Mouse (Mus musculus) A20 (cell line): Measurements from ENCODE around the gene Rnf215.
"Not testable (repeated sequence)": the region's sequence is repeated elsewhere in the genome, so short reads cannot be mapped to it uniquely, and the experiment has no call there.

Experiments used
- DNase-seq: peaks from one replicate; pipeline ENCODE4 v3.0.0-alpha.2; 2011; ENCODE audit warnings: low read depth, low spot score

Gene Rnf215

DNA sequence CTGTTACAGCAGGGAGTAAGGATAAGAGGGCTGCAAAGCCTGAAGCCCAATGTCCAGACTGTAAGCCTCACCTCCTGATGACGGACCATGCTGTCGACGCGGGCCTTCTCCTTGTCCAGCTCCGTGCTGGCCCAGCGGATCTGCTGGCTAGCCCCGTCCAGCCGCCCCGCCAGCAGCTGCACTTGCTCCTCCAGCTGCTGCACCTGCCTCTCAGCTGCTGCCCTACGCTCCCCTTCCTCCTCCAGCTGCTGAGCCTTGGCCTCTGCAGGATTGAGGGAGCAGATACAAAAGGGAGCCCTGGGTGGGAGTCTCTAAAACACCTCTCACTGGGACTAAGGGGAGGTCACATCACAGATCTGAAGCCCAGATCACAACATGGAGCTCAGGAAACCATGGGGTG is 12.1 kb downstream of the Rnf215 start:
- DNase-seq = no peak

DNA sequence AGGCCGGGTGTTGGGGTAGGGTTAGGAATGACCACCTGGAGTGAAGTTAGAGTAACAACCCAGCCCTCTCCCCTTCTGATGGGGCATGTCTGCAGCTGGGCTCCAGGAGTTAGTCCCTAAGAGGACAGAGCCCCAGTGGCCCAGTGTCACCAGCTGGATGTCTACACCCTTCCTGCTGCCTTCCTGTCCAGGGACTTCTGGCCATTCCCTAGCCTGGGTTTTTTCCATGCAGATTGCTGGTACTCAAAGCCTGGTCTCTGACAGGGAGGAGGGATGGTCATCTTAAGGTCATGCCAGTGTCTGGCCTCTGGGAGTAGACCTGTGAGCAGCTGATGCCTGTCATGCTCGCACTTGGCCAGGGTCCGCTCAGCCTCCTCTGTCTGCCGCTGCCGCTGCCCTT is 13.1 kb downstream of the Rnf215 start:
- DNase-seq = no peak

DNA sequence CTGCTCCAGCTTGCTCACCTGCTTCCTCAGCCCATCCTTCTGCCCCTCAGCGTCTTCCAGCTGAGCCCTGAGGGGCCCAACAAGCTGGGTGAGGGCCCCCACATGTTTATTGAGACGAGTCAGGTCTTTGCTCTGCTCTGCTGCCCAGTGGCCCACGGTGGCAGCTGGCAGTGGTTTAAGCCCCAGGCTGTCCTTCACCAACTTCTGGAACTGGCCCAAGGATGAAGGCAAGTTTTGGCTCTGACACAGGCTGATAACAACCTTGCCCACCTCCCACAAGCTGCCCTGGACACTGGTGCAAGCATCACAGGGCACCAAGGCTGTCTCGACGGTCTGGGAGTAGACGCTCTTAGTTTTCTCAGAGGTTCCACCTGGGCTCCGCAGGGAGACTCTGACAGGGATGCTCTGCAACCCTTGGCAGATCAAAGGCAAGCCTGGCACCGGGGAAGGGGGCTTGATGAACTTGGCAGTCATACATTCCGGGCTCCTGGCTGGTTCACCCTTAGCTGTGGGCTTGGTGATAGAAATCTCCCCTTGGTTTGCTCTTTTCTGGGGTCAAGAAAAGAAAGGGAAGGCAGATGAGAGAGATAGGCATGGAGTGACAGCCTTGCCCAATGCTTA is 13.6 kb downstream of the Rnf215 start:
- no peak for DNase-seq

DNA sequence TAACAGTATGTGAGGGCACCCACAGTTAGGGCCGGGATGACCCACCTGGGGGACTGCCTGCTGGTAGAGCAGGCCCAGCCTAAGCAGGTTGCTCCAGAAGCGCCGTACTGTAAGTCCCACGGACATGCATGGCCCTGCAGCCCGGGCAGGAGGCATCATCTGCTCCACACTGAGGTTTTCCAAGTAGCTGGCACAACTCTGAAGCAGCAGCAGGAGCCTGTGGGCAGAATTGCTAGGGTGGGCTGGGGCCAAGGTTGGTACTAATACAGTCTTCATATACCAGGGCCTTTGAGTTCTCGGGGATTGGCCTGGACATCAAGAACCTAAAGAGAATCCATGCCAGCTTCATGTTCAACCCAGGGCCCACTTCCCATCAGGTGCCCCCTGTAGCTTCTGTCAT is 14.9 kb downstream of the Rnf215 start:
- DNase-seq = no peak

DNA sequence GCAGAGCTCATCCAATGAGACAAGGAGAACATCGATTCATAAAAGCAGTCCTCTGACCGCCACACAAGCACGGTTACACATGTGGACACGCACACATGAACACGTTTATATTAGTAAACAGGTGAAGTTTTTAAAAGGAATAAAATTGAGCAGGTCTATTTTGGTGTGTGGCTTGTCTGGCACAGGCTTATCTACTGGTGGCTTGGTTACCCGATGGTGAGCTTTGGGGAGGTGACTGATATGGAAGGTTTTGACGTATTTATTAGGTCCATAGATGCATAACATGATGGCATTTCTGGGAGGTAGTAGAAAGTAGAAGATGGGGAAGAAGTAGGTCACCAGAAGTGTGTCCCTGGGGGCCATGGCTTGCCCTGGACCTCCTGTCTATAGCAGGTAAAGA is 18.7 kb downstream of the Rnf215 start:
- DNase-seq = no peak

DNA sequence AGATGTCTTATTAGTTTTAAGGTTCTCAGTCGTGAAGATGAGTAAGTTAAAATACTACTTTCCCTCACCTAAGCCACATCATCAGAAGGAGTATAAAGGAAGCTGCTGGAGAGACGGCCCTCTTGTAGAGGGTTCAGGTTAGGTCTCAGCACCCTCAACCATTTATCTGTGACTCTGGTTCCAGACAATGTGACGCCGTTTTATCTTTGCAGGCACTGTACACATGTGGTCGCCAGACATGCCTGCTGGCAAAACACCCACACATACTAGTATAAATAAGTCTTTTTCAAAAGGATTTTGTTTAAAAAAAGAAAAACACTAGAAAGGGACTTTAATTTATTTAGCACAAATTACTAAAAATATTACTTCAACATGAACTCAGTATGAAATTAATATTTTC is 20.6 kb downstream of the Rnf215 start:
- DNase-seq = no peak

DNA sequence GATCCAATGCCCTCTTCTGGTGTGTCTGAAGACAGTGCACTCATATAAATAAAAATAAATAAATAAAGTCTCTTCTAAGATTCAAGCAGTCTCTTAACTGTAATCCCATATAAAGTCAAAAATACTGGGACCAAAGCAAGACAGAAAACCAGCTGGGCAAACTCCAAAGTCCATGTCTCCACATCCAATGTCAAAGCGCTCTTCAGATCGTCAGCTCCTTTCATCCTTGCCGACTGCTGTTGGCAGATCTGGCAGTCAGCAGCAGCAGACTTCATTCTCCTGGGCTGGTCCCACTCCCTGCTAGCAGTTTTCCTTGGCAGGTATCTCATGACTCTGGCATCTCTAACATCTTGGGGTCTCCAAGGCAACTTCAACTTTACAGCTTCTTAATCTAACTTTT is 23.7 kb downstream of the Rnf215 start:
- no peak for DNase-seq

DNA sequence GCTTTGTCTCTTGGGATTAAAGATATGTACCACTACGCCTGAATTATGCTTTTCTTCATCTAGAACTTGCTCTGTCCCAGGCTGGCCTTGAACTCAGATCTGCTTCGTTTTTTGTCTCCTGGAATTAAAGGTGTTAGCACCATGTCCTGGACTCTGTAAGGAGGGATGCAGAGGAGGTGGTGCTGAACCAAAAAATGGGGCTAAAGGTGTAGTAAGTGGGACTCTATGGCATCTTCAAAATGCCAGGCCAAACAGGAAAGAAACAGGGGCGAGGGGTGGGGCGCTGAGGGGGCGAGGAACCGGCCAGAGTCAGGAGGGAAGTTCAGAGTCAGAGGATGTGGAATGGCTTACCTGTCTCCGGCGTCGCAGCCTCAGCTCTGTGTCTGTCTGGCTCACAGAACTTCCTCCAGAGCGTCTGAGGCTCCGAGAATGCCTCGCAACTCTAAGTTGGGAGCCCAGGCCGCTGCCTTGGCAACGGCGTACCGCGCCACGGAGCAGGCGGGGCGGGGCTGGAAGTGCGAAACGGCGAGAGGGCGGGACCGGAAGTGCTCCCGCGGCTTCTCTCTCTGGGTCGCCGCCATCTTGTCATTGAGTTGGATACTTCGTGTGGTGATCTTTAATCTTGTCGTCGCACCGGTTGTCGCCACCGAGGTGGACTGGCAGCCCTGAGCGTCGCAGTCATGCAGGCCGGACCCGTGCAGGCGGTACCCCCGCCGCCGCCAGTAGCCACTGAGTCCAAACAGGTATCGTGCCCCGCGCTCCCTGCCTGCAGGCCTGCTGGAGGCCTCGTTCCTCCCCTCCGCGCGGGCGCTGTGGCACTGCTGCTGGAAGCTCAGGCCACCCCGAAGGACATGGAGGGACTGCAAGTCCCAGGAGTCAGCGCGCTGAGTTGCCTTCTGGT is 25.1 kb downstream of the Rnf215 start, which contains the start of the genes Ccdc157 and Sf3a1:
TSS of gene Ccdc157 (minus strand) at position 486 of the 901 bp plus-strand sequence.
TSS of gene Sf3a1 (plus strand) at position 543 of the 901 bp plus-strand sequence.
- DNase-seq = peak; percentile 94

DNA sequence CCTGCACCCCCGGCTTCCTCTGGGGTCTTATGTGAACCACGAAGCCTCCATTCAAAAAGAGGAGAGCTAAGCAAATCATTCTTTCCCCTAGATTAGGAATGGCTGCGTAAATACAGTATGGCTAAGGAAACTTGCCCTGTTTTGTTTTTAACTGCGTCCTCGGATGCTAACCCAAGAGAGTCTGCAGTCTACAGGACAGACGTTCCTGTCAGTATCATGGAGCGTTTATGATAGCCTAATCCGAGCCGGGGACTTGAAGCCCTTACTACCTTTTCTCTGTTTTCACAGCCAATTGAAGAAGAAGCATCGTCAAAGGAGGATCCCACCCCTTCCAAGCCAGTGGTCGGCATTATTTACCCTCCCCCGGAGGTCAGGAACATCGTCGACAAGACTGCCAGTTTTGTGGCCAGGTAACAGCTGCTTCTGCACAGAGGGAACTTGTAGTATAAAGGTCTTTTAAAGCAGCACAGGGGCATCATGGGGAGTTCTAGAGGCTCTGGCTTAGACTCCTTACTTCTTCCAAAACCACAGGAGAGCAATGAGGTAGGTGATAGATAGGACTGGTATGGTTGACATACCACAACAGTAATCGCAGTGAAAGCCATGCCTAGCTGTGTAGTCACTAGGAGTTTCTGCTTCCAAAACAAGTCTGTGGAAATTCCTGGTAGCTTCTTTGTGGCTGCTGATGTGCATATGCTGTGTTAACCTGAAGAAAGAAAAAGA is 25.9 kb downstream of the Rnf215 start:
- no peak for DNase-seq

DNA sequence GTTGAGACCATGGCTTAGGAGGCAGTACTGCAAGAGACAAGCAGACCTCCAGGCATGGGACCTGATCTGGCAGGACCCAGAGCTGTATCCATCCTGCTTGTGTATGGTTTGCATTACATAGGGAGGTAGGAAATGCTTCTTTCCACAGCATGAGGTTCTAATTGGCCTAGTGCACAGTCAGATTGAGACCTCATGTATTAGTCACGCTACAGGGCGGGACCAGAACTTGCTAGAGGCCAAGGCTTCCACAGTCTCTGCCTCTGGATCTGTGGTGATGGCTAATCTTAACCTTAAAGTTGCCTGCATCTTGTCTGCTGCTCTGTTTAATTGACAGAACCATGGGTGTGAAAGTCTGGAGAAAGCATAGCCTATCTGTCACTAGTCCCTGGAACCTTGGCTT is 29.7 kb downstream of the Rnf215 start:
- DNase-seq = no peak

DNA sequence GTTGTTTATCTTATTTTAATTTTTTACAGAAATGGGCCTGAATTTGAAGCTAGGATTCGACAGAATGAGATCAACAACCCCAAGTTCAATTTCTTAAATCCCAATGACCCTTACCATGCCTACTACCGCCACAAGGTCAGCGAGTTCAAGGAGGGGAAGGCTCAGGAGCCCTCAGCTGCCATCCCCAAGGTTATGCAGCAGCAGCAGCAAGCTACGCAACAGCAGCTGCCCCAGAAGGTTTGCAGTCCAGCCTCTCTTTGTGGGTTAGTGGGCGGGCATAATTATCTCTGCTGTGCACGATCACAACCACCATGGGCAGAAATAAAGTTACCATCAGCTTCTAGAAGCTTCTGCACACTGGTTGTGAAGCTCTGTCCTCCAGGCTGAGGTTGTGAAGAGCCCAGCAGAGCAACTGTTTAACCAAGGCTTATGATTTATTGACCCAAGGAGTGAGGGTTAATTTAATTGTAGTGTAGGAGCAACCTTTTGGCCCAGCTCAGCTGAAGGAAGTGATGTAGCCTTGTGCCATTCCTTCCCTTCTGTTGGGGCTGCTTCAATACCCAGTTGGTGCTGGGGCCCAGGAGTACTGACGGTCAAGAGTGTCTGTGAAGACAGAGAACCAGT is 31.6 kb downstream of the Rnf215 start:
- no peak for DNase-seq

DNA sequence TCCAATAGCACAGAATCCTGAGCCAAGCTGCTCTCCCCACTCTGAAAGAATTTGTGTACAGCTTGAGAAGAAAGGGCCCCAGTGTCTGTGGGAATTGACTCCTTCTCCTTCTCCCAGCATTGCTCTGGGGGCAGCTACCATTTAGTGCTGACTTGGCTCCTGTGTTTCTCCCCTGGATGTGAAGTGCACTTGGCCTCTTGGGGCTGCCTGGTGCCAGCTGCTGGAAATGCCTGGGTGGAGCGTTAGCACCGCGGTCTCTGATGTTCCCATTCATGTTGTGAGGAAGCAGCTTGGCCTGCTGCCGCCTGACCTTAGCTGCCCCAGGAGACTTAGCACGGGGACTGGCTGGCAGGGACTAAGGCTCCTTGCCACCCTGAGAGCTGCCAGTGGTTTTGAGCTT is 39.6 kb downstream of the Rnf215 start:
- DNase-seq = no peak

DNA sequence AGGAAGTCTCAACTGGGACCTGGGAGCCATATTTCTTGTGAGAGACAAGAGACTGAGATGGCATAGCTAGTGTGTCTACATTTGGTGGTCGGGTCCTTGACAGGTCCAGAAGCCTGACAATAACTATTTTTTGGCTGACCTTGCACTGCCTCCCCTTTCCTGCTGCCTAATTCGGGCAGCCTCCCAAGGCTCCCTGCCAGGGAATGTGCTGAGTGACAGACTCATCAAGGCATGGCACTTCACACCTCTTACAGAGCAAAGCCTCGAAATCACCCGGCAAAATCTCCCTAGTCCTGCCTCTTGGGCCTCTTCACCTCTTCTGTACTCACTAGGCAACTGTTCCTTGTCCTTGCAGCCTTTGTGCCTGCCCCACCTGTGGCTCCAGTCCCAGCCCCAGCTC is 42.7 kb downstream of the Rnf215 start:
- no peak for DNase-seq

DNA sequence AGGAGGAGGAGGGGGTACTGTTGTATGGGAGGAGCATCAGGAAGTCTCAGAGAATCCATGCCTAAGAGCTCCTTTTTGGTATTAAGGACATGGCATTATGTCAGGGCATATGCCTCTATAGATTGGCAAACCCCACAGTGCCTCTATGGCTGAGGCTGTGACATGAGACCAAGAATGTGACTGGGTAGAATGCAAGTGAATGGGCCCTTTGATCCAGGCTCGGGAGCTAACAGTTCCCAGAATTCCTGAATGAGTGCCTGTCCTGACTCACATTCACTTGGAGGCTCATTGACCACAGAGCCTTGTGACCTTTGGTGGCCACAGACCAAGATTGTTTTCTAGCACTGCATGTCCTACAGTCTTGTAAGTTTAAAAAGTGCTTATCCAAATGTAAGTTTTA is 47.1 kb downstream of the Rnf215 start:
- no peak for DNase-seq

DNA sequence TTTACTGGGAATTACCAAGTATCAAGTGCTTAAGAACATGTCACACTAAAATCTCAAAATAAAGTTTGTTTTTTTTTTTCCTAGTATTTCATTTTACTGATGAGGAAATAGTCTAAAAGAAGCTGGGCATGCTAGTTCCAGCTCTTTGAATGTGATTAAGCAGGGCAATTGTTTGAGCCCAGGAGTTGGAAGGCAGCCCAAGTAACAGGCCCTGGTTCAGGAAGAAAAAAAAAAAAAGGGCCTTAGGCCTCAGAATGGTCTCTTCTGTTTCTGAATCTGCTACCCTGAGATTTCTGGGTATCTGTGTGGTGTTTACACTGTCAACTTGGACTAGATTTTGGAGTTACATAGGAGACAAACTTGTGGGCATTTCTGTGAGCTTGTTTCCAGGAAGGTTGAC is 48.5 kb downstream of the Rnf215 start:
- DNase-seq = no peak

DNA sequence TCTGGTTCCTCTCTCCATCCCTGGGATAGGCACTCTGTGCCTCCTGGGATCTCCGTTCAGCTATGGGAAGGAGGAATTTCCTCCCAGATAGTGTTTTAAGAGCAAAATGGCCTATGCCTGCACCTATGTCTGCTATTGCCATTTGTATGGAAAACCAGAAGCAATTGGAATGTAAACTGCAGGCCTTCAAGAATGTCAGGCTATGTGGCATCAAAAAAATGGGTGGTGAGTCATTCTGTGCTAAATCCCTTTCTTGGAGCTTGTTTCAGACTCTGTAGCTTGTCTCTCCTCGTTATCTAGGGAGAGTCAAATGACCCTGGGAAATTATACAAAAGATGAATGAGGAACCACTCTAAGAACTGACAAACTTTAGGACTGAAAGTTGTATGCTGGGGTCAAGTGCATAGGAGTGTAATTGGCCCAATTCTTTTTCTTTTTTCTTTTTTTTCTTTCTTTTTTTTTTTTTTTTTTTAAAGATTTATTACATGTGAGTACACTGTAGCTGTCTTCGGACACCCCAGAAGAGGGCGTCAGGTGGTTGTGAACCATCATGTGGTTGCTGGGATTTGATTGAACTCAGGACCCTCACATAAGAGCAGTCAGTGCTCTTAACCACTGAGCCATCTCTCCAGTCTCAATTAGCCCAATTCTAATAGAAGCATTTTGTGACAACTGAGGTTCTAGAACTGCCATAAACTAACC is 49.4 kb downstream of the Rnf215 start:
- peak; percentile 54 for DNase-seq

DNA sequence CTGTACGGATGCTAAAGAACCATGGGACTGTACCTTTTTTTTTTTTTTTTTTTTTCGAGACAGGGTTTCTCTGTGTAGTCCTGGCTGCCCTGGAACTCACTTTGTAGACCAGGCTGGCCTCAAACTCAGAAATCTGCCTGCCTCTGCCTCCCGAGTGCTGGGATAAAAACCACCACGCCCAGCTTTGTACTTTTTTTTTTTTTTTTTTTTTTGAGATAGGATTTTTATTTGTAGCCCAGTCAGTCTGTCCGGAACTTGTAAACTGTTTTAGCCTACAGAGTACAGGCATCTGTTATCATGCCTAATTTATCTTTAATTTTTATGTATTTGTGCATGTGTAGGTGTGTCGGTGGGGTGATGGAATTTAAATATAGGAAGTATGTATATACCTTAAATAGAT is 50.5 kb downstream of the Rnf215 start:
- DNase-seq = not testable (repeated sequence)

DNA sequence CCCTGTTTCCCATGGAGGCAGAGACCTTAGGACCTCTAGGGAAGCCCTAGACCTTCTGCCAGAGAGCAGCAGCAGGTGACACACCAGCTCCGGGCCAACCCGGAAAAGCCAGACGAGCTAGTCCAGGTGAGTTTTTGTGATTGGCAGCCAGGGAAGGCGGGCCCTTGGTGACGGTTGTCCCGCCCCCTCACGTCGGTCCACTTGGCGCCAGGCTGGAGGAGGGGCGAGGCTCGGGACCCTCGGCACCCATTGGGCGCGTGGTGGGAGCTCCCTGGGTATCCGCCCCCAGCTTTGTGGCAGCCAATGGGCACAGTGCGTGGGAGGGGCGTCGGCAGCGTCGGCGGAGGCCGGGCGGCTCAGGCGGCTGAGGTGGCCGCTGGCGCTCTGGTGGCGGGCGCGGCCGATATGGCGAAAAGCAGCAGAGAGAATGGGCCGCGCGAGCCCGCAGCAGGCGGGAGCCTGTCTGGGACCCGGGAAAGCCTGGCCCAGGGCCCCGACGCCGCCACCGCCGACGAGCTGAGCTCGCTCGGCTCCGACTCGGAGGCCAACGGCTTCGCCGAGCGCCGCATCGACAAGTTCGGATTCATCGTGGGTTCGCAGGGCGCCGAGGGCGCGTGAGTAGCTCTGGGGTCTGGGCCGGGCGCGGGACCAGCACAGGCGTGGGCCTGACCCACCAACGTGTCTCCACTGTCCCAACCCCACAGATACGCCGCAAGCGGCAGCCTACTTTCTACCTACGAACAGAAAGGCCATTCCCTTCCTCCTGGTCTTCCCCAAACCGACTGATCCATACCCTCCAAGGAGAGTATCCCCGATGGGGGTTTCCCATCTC is 51.7 kb downstream of the Rnf215 start, which contains the start of gene Tbc1d10a:
TSS of gene Tbc1d10a (plus strand) at position 304 of the 832 bp plus-strand sequence.
- DNase-seq = peak; percentile 98

DNA sequence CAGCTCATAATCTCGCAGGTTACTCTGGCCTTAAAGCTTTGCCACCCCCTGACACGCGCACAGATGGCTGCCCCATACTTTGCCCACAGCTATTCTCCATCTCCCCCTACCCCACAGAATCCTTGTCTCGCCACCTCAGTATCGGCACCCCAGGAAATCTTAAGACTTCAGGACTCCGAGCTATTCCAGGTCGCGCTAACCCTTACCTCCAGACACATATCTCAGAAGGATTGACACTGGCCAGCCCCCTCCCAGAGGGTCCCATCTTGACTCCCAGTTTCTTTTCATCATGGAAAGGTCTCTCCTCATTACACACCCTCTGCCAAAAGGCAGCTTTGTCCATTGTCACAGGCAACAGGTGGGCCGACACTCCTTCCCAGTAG is 52.3 kb downstream of the Rnf215 start:
- no peak for DNase-seq

DNA sequence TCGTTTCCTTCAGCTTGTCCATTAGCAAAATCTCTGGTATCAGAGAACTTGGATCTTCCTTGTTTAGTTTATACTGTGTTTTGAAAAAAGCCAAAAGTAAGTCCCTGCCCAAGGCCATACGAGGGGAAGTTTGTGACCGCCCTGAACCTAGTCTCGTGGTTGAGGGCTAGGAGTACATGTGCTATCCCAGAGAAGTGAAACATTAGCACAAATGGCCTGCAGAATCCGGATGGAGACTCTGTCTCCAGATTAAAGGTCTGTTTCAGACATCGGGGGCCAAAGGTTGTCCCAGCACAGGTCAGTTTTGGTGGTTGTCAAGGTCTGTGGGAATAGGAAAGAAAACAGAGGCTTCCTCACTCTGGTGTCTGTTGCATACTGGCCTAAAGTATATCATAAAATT is 54.2 kb downstream of the Rnf215 start:
- DNase-seq = no peak
